Mouse (Mus musculus) A20 (cell line): ENCODE measurements at regions not wholly inside any gene's neighbourhood (a gene's known extent, or its start where the extent isn't known, plus 50 kb on each side); places are given as distances from the start of the nearest gene placed in this dataset.

ENCODE experiments used
- DNase-seq: peaks from one replicate; pipeline ENCODE4 v3.0.0-alpha.2; 2011; ENCODE audit warnings: low read depth, low spot score

DNA sequence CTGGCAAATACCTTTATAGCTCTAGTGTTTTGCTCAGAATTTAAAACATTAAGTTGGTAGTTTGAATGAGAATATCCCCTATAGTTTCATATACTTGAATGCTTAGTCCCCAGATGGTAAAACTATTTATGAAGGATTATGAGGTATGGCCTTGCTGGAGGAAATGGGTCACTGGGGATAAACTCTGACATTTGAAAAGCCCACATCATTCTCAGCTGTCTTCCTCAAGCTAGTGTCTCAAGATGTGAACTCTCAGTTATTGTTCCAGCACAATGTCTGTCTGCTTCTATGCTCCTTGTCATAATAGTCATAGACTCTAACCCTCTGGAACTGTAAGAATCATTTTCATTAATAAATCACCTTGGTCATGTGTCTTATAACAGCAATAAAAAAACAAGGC, 2004.1 kb upstream of the Gm8797 start:
- no peak for DNase-seq

- DNase-seq: peak; percentile 60
Measured at GRCm38 (mm10) chr3:3751596-3752251, 1998.9 kb upstream of the Gm8797 start.

DNA sequence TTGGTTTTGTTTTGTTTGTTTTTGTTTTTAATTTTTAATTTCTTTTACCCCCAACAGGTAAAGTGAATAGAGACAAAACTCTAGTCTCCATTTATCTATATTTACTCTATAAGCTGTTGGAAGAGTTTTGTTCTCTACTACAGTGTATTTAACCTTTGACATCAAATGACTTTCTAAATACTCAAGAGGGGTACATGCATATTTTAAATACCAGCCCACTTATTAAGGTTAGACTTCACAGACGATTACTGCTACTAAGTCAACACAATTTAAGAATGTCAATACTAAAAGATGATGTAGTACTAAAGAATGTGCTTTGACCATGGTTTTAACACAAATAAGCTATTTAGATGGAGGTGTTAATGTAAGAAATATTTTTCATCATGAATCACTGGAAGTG, 1989.3 kb upstream of the Gm8797 start:
- no peak for DNase-seq

- no peak for DNase-seq
Measured at GRCm38 (mm10) chr3:3784200-3784599, 1966.4 kb upstream of the Gm8797 start.

- peak; percentile 25 for DNase-seq
Measured at GRCm38 (mm10) chr3:3786039-3786438, 1964.6 kb upstream of the Gm8797 start.

DNA sequence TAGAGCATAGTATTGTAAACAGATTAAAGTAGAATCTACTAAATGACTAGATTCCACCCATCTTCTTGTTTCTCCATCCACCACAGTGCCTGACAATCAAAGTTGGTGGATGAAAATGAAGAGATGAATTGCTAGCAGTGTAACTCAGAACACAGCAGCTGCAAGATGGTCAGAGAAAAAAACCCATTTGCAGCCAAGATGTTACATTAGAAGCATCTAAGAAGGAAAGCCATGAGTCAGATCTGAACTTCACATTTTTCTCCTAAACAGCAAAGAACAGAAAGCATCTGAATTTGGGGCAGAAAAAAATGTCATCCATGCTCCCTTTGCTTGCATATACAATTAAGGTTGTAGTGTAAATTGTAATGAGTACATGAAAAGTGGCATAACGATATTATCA, 1942.8 kb upstream of the Gm8797 start:
- DNase-seq: no peak

- no peak for DNase-seq
Measured at GRCm38 (mm10) chr3:3829020-3829419, 1921.6 kb upstream of the Gm8797 start.

GRCm38 (mm10) chr3:3831411-3832286, 1919.0 kb upstream of the Gm8797 start:
- no peak for DNase-seq
